Mouse (Mus musculus) left cerebral cortex, adult 18-20 months (tissue): ENCODE results near the gene Cpd. TPM values are rescaled to one million over a fixed set of nuclear protein-coding genes. Genes with fewer than 3 reads are reported as not detected.
"Not testable (repeated sequence)": the region's sequence is repeated elsewhere in the genome, so short reads cannot be mapped to it uniquely, and the experiment has no call there.

Source experiments
- DNase-seq, 2 experiments: peaks; one replicate each; pipeline ENCODE4 v3.0.0; 2021 to 2022; ENCODE audit warnings: low spot score in 2 of 2, mixed read lengths in 1 of 2
- total RNA-seq, 2 experiments: library from RNA; stranded (reverse); gene quantifications; 2 replicates each; pipeline ENCODE4 v1.2.3; 2021

Cpd gene
- total RNA-seq, 2 experiments from 2014 or later, result 51.7 to 54.2 TPM

GRCm38 (mm10) chr11:76848081-76848480 is 1.3 kb upstream of the Cpd start:
- no peak for DNase-seq

- no peak for DNase-seq
These were observed 536 bp upstream of the Cpd start for GRCm38 (mm10) chr11:76847354-76847753.

GRCm38 (mm10) chr11:76846011-76846877 is 574 bp downstream of the Cpd start:
- no peak for DNase-seq

GRCm38 (mm10) chr11:76845275-76845980 is 1.4 kb downstream of the Cpd start:
- DNase-seq, result no peak

- no peak for DNase-seq
These were observed 8.2 kb downstream of the Cpd start for GRCm38 (mm10) chr11:76838573-76838972.

- DNase-seq, result no peak
These were observed 10.5 kb downstream of the Cpd start for GRCm38 (mm10) chr11:76836317-76836716.

- DNase-seq, result no peak
These were observed 10.9 kb downstream of the Cpd start for GRCm38 (mm10) chr11:76835868-76836267.

GRCm38 (mm10) chr11:76834665-76835064 is 12.2 kb downstream of the Cpd start:
- no peak for DNase-seq

GRCm38 (mm10) chr11:76824885-76825265 is 21.9 kb downstream of the Cpd start:
- DNase-seq, result no peak

- no peak for DNase-seq
These were observed 22.5 kb downstream of the Cpd start for GRCm38 (mm10) chr11:76824238-76824884.

GRCm38 (mm10) chr11:76823641-76824040 is 23.2 kb downstream of the Cpd start:
- DNase-seq, result no peak

GRCm38 (mm10) chr11:76821353-76821752 is 25.5 kb downstream of the Cpd start:
- DNase-seq, result no peak

- no peak for DNase-seq
These were observed 29.2 kb downstream of the Cpd start for GRCm38 (mm10) chr11:76817664-76818063.

- DNase-seq, result no peak
These were observed 35.9 kb downstream of the Cpd start for GRCm38 (mm10) chr11:76810706-76811495.

GRCm38 (mm10) chr11:76809450-76809849 is 37.4 kb downstream of the Cpd start:
- no peak for DNase-seq

GRCm38 (mm10) chr11:76808550-76808949 is 38.3 kb downstream of the Cpd start:
- DNase-seq, result no peak

GRCm38 (mm10) chr11:76807007-76807679 is 39.7 kb downstream of the Cpd start:
- DNase-seq, result no peak

GRCm38 (mm10) chr11:76806026-76806425 is 40.8 kb downstream of the Cpd start:
- DNase-seq, result no peak

- not testable (repeated sequence) for DNase-seq
These were observed 41.7 kb downstream of the Cpd start for GRCm38 (mm10) chr11:76805072-76805471.

GRCm38 (mm10) chr11:76803266-76803665 is 43.6 kb downstream of the Cpd start:
- no peak for DNase-seq

- no peak for DNase-seq
These were observed 49.6 kb downstream of the Cpd start for GRCm38 (mm10) chr11:76797236-76797635.
